Mouse (Mus musculus): ENCODE data around the gene Higd2a.

Higd2a gene

GRCm38 (mm10) chr13:54621155-54621932 is 31.3 kb downstream of the Higd2a start, which contains the start of gene Faf2:
Gene Faf2 (plus strand): TSS chr13:54621784.
- peak; percentile 96 to 97 for DNase-seq (ENCODE audit: low spot score in 2 of 2)

GRCm38 (mm10) chr13:54621960-54622521 is 32.0 kb downstream of the Higd2a start:
- DNase-seq (ENCODE audit: low spot score in 2 of 2), result no peak

GRCm38 (mm10) chr13:54629128-54629527 is 39.1 kb downstream of the Higd2a start:
- no peak for DNase-seq (ENCODE audit: low spot score in 2 of 2)

- no peak for DNase-seq (ENCODE audit: low spot score in 2 of 2)
Observed at GRCm38 (mm10) chr13:54632731-54633277, 42.8 kb downstream of the Higd2a start.

GRCm38 (mm10) chr13:54635011-54635410 is 45.0 kb downstream of the Higd2a start:
- DNase-seq (ENCODE audit: low spot score in 2 of 2), result no peak

Data from heart, adult 9 months (tissue).